Mouse (Mus musculus): ENCODE measurements around the gene Gnb3.

The Gnb3 gene

GRCm38 (mm10) chr6:124791911-124792310 is 48.2 kb downstream of the Gnb3 start:
- DNase-seq = no peak

GRCm38 (mm10) chr6:124790121-124790520 is 50.0 kb downstream of the Gnb3 start:
- DNase-seq = no peak

DNA sequence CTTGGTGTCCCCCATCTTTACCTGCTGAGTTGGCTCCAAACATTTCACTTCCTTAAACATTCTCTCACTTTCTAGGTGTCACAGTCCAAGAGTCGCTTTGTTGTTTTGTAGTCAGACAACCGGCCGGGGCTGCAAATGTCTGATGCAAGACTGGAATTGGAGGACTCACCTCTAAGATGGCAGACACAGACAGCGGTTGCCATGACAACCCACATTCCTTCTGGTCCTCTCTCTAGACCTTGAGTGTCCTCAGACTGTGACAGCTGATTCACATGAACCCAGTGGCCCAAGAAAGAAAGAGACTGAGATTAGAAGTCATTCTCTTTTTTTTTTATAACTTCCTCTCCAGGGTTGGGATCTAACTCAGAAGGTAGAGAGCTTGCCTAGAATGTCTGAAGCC is 50.6 kb downstream of the Gnb3 start:
- no peak for DNase-seq

DNA sequence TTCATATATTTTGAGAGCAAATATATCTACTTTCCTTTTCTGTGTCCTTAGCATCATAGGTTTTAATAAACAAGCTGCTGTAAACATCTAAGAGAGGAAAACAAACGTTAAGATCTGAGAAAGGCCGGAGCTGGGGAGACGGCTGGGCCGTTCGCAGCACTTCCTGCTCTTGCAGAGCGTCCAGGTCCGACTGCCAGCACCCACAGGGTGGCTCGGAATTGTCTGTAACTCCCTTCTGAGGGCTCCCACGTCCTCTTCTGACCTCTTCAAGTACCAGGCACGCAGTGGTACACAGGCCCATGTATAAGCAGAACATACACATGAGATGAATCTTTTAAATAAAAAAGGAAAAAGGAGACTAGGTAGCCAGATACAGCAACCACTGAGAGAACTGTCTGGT is 52.4 kb downstream of the Gnb3 start:
- no peak for DNase-seq

DNA sequence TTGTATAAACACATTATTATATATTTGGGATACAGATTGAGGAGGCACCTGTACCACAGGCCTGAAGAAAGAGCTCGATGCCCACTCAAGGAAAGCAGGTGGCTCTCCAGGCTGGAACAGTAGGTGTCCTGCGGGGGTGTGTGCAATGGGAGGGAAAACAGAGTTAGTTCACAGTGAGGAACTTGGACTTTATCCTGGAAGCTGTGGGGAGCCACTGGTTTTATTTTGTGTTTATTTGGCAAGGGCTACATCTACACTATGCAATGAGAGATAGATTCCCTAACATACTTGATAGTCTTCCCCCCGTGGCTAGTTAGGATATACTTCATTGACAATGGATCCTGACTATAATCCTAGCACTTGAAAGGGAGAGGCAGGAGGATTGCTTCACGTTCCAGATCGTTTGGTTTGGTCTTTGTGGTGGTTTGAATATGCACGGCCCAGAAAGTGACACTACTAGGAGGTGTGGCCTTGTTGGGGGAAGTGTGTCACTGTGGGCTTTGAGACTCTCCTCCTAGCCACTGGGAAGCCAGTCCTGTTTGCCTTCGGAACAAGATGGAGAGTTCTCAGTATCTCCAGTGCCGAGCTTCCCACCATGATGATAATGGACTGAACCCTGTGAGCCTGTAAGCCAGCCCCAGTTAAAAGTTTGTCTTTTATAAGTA is 53.2 kb downstream of the Gnb3 start:
- DNase-seq = peak; percentile 86
